Mouse (Mus musculus): Measurements from ENCODE around the gene Pawr. TPM values are rescaled to one million over a fixed set of nuclear protein-coding genes. Genes with fewer than 3 reads are reported as not detected.

Pawr gene
- polyA plus RNA-seq, 1 experiment from 2014 or later: 3.8 TPM

DNA sequence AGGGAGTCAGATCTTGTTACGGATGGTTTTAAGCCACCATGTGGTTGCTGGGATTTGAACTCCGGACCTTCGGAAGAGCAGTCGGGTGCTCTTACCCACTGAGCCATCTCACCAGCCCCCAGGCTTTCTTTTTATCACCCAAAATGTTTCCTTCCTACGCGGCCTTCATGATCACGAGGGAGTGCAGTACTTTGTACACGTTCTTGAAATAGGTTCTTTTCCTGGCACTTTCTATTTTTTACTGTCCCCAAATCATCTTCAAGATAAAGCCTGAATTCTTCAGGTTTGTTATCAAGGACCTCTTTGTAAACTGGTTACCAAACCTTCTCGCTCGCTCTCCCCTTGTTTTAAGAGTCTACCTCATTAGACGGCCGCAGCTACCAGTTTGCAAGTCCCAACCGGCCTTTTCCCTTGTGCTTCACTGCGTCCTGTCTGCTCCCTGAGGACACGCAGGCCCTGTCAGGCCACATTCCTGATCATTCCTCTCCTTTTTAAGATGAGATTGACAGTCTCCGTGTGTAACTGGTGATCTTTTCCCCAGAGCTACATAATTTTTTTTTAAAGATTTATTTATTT, 38.2 kb upstream of the Pawr start:
- H3K36me3 ChIP-seq: no peaks in the 10 kb centered on the region
- DNase-seq (no peak), ATAC-seq (ENCODE audit: low read depth) (no peak)
- H3K4me2 ChIP-seq: no peak overlapping the region
- H3K27me3 ChIP-seq: no peaks in the 10 kb centered on the region
- H3K4me1 ChIP-seq (replicated peaks): no peaks in the 10 kb centered on the region
- WGBS (ENCODE audit: insufficient replicate concordance): 77% methylated on average over 16 of the region's 16 CpGs
- no peak overlapping the region for H3K9ac ChIP-seq
- no peaks in the 10 kb centered on the region for H3K9me3 ChIP-seq (replicated peaks)
- H3K27ac ChIP-seq: no peak overlapping the region
- no peak overlapping the region for H3K4me3 ChIP-seq (replicated peaks)

DNA sequence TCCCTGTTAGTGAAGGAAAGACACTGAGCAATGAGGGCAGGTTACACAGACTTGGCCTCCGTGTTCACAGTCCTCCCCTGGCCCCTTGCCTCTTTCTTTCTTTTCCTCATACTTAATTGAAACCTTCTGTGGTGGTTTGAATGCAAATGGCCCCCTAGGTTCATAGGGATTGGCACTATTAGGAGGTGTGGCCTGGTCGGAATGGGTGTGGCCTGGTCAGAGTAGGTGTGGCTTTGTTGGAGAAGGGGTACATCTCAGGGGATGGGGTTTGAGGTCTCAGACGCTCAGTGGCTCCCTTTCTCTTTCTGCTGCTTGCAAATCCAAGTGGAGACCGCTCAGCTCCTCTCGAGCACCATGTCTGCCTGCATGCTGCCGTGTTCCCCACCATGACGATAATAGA, 37.2 kb upstream of the Pawr start:
- no peaks in the 10 kb centered on the region for H3K4me1 ChIP-seq (replicated peaks)
- H3K27ac ChIP-seq: no peak overlapping the region
- no peaks in the 10 kb centered on the region for H3K36me3 ChIP-seq
- WGBS (ENCODE audit: insufficient replicate concordance): 66% methylated on average over 7 of the region's 7 CpGs
- no peak overlapping the region for H3K4me2 ChIP-seq
- ATAC-seq (ENCODE audit: low read depth) (no peak), DNase-seq (no peak)
- H3K27me3 ChIP-seq: no peaks in the 10 kb centered on the region
- H3K4me3 ChIP-seq (replicated peaks): no peak overlapping the region
- no peaks in the 10 kb centered on the region for H3K9me3 ChIP-seq (replicated peaks)
- H3K9ac ChIP-seq: no peak overlapping the region

DNA sequence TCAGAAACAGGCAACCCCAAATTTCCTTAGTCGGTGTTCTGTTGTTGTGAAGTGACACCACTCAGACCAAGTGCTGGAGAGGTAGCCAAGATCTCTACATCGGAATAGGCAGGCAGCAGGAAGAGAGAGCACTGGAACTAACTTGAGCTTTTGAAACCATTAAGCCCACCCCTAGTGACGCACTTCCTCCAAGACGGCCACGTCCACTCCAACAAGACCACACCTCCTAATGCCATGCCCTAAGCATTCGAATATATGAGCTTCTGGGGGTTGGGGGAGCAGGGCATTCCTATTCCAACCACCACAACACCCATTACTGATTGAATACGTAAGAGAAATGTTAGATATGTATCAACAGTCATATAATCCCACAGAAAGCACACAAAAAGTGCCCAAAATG, 35.5 kb upstream of the Pawr start:
- no peak overlapping the region for H3K4me2 ChIP-seq

DNA sequence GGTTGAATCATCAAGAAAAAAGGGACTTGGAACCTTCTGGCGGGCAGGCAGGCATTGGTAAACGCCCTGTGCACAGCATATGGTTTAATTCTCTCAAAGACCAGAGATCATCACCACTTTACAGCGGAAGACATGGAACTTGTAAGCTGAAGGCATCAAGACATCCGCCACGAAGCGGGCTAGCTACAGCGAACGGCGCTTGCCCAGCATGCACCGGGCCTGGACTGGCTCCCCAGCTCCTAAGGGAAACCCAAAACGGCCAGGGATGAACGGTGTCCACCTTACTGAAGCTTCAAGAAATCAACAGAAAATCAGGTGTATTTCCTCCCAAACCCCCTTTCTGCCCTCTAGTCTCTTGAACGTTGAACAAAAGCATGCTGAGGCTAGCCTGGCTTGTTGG, 33.7 kb upstream of the Pawr start:
- no peak overlapping the region for H3K4me3 ChIP-seq (replicated peaks)
- no peaks in the 10 kb centered on the region for H3K9me3 ChIP-seq (replicated peaks)
- DNase-seq (no peak), ATAC-seq (ENCODE audit: low read depth) (no peak)
- no peaks in the 10 kb centered on the region for H3K4me1 ChIP-seq (replicated peaks)
- no peaks in the 10 kb centered on the region for H3K36me3 ChIP-seq
- no peak overlapping the region for H3K27ac ChIP-seq
- no peak overlapping the region for H3K4me2 ChIP-seq
- 76% methylated on average over 13 of the region's 13 CpGs for WGBS (ENCODE audit: insufficient replicate concordance)
- no peak overlapping the region for H3K9ac ChIP-seq
- no peaks in the 10 kb centered on the region for H3K27me3 ChIP-seq

More for the DNA sequence above, 35.5 kb upstream of the Pawr start:
- Histone ChIP-seq H3K9ac (no peak overlapping the region), H3K36me3 (no peaks in the 10 kb centered on the region), H3K27ac (no peak overlapping the region), H3K27me3 (no peaks in the 10 kb centered on the region), H3K4me1 (replicated peaks) (no peaks in the 10 kb centered on the region), H3K9me3 (replicated peaks) (no peaks in the 10 kb centered on the region), H3K4me3 (replicated peaks) (no peak overlapping the region)
- ATAC-seq (ENCODE audit: low read depth) (no peak), DNase-seq (no peak)
- WGBS (ENCODE audit: insufficient replicate concordance): 72% methylated on average over 7 of the region's 7 CpGs

DNA sequence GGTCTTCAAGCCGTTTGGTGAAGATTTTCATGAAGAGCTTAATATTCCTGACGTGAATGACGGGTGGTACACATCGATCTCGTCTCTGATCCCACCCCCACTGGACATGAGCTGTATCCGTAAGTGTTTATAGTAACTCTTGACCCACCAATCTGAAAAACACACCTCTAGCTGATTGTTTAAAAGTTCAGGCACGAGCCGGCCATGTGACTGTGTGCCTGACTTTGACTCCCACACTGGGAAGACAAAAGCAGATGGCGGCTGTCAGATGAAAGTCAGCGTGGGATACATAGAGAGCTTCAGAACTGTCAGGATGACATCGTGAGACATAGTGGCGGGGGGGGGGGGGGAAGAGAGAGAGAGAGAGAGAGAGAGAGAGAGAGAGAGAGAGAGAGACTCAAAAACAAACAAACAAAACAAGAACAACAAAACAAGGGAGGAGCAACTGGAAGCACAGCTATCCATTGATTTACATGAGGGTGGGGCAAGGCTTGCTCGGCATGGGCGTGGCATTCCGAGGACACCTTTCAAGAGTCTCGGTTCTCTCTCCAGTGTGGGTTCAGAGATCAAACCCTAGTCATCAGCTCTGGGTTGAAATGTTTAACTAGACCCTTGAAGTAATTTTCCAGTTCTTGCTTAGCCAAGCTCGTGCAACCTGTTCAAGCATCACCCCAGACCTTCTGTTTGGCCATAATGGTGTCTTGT, 32.9 kb upstream of the Pawr start:
- H3K4me2 ChIP-seq: no peak overlapping the region
- no peak for ATAC-seq (ENCODE audit: low read depth)
- no peak overlapping the region for H3K27ac ChIP-seq
- H3K27me3 ChIP-seq: no peaks in the 10 kb centered on the region
- WGBS (ENCODE audit: insufficient replicate concordance): 66% methylated on average over 16 of the region's 17 CpGs
- no peaks in the 10 kb centered on the region for H3K4me1 ChIP-seq (replicated peaks)
- no peak overlapping the region for H3K9ac ChIP-seq
- no peak for DNase-seq
- no peak overlapping the region for H3K4me3 ChIP-seq (replicated peaks)
- no peaks in the 10 kb centered on the region for H3K36me3 ChIP-seq
- no peaks in the 10 kb centered on the region for H3K9me3 ChIP-seq (replicated peaks)

DNA sequence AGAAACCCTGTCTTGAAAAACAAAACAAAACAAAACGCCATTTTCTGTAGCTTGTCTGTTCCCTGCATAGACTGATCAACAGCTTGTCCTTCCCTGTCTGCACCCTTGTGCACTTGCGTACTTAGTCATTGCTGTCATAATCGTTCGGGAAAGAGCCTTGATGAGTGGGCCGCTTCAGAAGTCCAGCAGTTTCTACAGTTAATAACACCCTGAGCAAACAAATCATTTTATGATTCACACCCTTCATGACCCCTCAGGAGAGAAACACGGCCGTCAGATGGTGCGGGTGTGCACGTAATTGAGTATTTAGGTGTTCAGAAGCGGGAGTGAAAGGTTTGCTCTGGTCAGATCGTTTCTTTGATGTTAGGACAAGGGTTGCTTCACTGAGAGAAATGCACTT, 32.1 kb upstream of the Pawr start:
- H3K27me3 ChIP-seq: no peaks in the 10 kb centered on the region
- 66% methylated on average over 11 of the region's 11 CpGs for WGBS (ENCODE audit: insufficient replicate concordance)
- no peaks in the 10 kb centered on the region for H3K4me1 ChIP-seq (replicated peaks)
- no peak overlapping the region for H3K4me2 ChIP-seq
- no peak overlapping the region for H3K4me3 ChIP-seq (replicated peaks)
- no peaks in the 10 kb centered on the region for H3K36me3 ChIP-seq
- DNase-seq (no peak), ATAC-seq (ENCODE audit: low read depth) (no peak)
- no peak overlapping the region for H3K9ac ChIP-seq
- H3K9me3 ChIP-seq (replicated peaks): no peaks in the 10 kb centered on the region
- no peak overlapping the region for H3K27ac ChIP-seq

DNA sequence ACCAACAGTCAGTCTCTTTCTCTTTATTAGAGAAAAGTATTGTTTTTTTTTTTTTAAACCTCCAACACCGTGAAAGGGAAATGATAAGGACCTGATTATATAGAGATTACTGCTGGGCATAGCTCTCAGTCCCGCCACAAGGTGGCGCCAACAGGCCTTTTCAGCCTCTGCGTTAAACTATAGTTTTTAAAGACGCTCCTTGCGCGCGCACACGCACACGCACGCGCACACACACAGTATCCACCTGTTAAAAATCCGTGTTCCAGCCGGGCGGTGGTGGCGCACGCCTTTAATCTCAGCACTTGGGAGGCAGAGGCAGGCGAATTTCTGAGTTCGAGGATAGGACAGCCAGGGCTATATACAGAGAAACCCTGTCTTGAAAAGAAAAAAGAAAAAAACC, 31.1 kb upstream of the Pawr start:
- Histone ChIP-seq H3K27ac (no peak overlapping the region), H3K27me3 (no peaks in the 10 kb centered on the region), H3K4me1 (replicated peaks) (no peaks in the 10 kb centered on the region), H3K36me3 (no peaks in the 10 kb centered on the region), H3K9me3 (replicated peaks) (no peaks in the 10 kb centered on the region), H3K4me3 (replicated peaks) (no peak overlapping the region), H3K9ac (no peak overlapping the region), H3K4me2 (peak overlapping the region; percentile 48)
- ATAC-seq (ENCODE audit: low read depth) (peak; percentile 72), DNase-seq (peak; percentile 59)
- 7% methylated on average over 19 of the region's 19 CpGs for WGBS (ENCODE audit: insufficient replicate concordance)

DNA sequence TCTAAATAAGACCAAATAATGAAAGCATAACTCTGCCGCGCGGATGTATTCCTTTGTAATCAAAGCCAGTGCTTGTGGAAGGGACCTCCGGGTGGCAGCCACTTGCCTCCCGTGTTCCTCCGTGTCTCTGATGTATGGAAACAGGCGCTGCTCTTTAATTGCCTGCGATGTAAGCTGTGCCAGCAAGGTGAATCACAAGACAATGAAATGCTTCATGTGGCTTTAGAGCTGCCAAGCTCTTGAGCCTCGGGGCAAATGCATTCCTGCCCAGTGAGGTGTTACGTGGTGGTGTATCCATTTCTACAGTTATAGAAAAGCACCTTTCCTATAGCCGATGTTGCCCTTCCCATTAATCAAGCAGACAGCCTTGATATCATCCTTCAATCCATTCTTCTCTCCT, 24.1 kb upstream of the Pawr start:
- H3K27ac ChIP-seq: no peak overlapping the region
- DNase-seq (no peak), ATAC-seq (ENCODE audit: low read depth) (no peak)
- no peak overlapping the region for H3K4me2 ChIP-seq
- no peaks in the 10 kb centered on the region for H3K36me3 ChIP-seq
- H3K9ac ChIP-seq: no peak overlapping the region
- no peaks in the 10 kb centered on the region for H3K4me1 ChIP-seq (replicated peaks)
- no peak overlapping the region for H3K4me3 ChIP-seq (replicated peaks)
- no peaks in the 10 kb centered on the region for H3K27me3 ChIP-seq
- 78% methylated on average over 11 of the region's 11 CpGs for WGBS (ENCODE audit: insufficient replicate concordance)
- no peaks in the 10 kb centered on the region for H3K9me3 ChIP-seq (replicated peaks)

DNA sequence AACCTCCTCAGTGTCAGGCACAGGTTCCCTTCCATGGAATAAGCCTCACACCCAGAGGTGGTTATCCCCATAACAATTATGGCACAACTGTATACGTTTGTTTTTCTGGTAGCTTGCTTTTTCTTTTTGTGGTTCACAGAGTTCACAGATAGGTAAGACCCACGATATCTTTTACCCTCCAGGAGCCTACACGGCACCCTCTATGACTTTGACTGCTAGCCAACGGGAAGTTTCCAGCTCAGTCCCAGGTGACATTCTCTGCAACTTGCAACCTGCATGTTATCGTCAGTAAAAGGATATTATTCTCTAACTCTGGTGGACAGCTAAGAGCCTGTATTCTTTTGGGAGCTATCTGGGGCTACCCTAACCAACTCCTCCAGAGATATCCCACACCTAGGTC, 21.7 kb upstream of the Pawr start:
- no peak overlapping the region for H3K4me2 ChIP-seq
- ATAC-seq (ENCODE audit: low read depth) (no peak), DNase-seq (no peak)
- H3K36me3 ChIP-seq: no peaks in the 10 kb centered on the region
- H3K27me3 ChIP-seq: no peaks in the 10 kb centered on the region
- no peak overlapping the region for H3K4me3 ChIP-seq (replicated peaks)
- no peak overlapping the region for H3K9ac ChIP-seq
- 62% methylated on average over 5 of the region's 5 CpGs for WGBS (ENCODE audit: insufficient replicate concordance)
- no peaks in the 10 kb centered on the region for H3K9me3 ChIP-seq (replicated peaks)
- no peak overlapping the region for H3K27ac ChIP-seq
- peaks cover 10% of the 10 kb centered on the region; the same call in 1 of the 2 replicates for H3K4me1 ChIP-seq (replicated peaks)

DNA sequence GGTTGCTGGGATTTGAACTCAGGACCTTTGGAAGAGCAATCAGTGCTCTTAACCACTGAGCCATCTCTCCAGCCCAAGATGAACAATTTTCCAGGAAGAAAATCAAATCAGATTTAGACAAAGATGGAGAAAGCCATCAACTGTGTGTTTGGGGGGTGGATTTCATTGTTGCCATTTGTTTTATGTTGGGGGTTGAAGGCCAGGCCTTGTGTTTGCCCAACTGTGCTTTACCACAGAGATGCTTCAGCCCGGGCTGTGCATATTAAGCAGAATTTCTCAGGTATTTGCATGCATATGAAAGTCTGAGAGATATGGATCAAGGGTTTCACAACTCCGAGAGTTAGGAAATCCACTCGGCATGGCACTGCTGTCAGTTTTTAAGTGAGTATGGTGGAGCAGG, 20.5 kb upstream of the Pawr start:
- ATAC-seq (ENCODE audit: low read depth): no peak
- H3K9me3 ChIP-seq (replicated peaks): no peaks in the 10 kb centered on the region
- H3K4me2 ChIP-seq: no peak overlapping the region
- peaks cover 10% of the 10 kb centered on the region; the same call in 1 of the 2 replicates for H3K4me1 ChIP-seq (replicated peaks)
- WGBS (ENCODE audit: insufficient replicate concordance): 72% methylated on average over 3 of the region's 3 CpGs
- H3K27ac ChIP-seq: no peak overlapping the region
- DNase-seq: no peak
- no peak overlapping the region for H3K9ac ChIP-seq
- H3K4me3 ChIP-seq (replicated peaks): no peak overlapping the region
- H3K36me3 ChIP-seq: no peaks in the 10 kb centered on the region
- H3K27me3 ChIP-seq: no peaks in the 10 kb centered on the region

DNA sequence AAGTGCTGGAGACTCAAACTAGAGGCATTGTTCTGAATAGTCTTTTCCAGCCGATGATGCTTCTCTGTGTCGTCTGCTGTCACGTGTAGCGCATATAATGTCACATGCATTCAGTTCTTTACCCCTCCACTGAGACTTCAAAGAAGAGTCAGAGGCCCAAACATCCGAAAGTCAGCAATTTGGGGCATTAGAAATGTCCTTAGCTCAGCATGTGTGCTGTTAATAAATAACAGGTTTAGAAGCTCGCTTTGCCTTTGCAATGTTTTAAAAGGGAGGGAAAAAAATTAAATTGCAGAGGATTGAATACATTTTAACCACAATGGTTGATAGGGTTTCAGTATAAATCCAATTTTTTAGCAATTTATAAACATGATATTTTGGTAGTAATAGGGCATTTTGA, 18.1 kb upstream of the Pawr start:
- no peak overlapping the region for H3K27ac ChIP-seq
- no peaks in the 10 kb centered on the region for H3K9me3 ChIP-seq (replicated peaks)
- DNase-seq (no peak), ATAC-seq (ENCODE audit: low read depth) (no peak)
- H3K36me3 ChIP-seq: no peaks in the 10 kb centered on the region
- H3K27me3 ChIP-seq: no peaks in the 10 kb centered on the region
- 70% methylated on average over 6 of the region's 6 CpGs for WGBS (ENCODE audit: insufficient replicate concordance)
- no peak overlapping the region for H3K4me3 ChIP-seq (replicated peaks)
- H3K9ac ChIP-seq: no peak overlapping the region
- no peak overlapping the region for H3K4me2 ChIP-seq
- H3K4me1 ChIP-seq (replicated peaks): peaks cover 10% of the 10 kb centered on the region; the same call in 1 of the 2 replicates

DNA sequence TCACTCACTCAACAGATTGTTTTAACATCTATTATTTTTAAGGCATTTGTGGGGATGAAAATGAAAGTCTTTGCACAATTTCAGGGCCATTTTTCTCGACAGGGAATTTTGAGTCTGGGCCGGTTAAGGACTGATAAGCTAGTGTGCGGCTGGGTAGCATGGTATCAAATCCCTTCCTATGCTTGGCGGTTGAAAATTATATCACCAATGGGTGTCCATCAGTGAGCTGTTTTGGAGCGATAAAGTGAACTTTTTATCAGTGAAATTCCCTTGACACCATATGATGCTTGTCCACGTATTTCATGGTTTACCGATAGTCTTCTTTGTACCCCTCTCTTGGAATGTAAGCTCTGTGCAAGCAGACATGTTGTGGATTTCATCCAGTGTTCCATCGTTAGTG, 17.5 kb upstream of the Pawr start:
- peak; percentile 75 for ATAC-seq (ENCODE audit: low read depth)
- H3K9ac ChIP-seq: no peak overlapping the region
- H3K4me2 ChIP-seq: no peak overlapping the region
- no peak overlapping the region for H3K27ac ChIP-seq
- peak; percentile 34 for DNase-seq
- 58% methylated on average over 8 of the region's 8 CpGs for WGBS (ENCODE audit: insufficient replicate concordance)
- H3K9me3 ChIP-seq (replicated peaks): no peaks in the 10 kb centered on the region
- H3K27me3 ChIP-seq: no peaks in the 10 kb centered on the region
- no peaks in the 10 kb centered on the region for H3K36me3 ChIP-seq
- H3K4me3 ChIP-seq (replicated peaks): no peak overlapping the region
- peaks cover 10% of the 10 kb centered on the region; the same call in 1 of the 2 replicates for H3K4me1 ChIP-seq (replicated peaks)

All from liver, embryonic 13.5 days (tissue).